Mouse (Mus musculus) erythroblast, embryonic 14.5 days (primary cell): Measurements from ENCODE around the gene Mtmr12.

Experiments used
- GATA1 ChIP-seq: IDR thresholded peaks from 2 replicates; pipeline ENCODE4 v1.6.1; 2012; ENCODE audit warnings: low read length, inconsistent platforms, mixed read lengths
- TAL1 ChIP-seq: IDR thresholded peaks from 3 replicates; pipeline ENCODE4 v1.6.1; 2012; ENCODE audit warnings: low read length, inconsistent platforms, mixed read lengths

- TF ChIP-seq GATA1 (no peak), TAL1 (no peak)
Measured at GRCm38 (mm10) chr15:12225062-12225461, 20.2 kb downstream of the Mtmr12 start.
